Mouse (Mus musculus) right cerebral cortex, adult 2 months (tissue): ENCODE results near the gene Erich6b.

ENCODE experiments used
- DNase-seq, 2 experiments: peaks; one replicate each; pipeline ENCODE4 v3.0.0; 2021 to 2022; ENCODE audit warnings: low spot score in 2 of 2

The Erich6b gene

DNA sequence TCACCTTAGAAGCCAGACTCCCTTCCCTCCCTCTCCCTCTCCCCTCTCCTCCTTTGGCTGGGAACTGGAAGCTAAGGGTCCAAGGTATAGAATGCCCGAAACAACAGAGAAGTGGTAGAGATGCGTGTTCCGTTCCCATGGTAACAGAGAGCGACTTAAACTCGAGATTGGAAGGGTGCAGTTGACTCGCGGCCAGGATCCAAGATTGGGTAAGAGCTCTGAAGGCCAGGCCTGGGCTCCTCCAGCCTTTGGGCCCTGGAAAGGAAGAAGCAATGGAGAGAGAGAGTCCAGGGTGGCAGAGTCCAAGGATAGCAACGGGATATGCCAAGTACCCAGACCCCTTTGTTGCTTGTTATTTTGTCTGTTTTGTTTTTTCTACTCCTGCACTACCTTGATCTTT lies at the start of gene Erich6b:
Gene Erich6b, plus strand, starts transcription at position 180 of the 400 bp plus-strand sequence.
- no peak for DNase-seq

DNA sequence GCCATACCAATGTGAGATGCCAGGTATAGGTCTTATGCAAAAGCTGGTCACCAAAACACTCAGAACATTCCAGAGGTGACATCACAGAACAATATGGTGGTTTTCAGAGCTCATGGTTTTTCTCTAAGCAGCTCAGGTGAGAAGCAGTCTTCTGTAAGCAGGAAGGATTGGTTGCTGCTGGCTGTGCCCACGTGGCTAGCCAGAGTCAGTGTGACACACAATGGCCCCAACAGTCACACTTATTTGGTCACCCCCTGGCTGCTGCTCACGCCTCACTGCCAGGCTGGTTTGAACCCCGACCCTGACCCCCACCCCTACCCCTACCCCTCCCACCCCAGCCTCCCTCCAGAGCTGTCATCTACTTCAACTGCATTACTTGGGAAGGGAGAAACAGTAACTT lies 49.1 kb upstream of the Erich6b start, which contains the start of gene Spert:
Gene Spert, minus strand, starts transcription at position 139 of the 400 bp plus-strand sequence.
- DNase-seq: no peak

DNA sequence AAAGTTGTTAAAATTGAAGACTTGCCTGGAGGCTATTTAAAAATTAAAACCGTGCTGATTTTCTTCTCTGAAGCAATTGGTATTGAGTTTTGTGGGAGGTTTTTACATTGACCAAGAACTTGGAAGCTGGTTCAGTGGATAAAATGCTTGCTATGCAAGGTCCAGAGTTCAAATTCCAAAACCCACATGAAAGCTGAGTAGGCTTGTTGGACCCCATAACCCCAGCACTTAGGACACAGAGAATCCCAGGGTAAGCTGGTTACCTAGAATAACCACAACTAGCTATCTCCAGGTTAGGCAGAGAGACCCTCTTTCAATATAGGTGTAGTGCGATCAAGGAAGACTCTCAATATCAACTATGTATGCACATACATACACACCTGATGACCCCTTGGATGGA lies 32.9 kb upstream of the Erich6b start:
- DNase-seq: no peak

DNA sequence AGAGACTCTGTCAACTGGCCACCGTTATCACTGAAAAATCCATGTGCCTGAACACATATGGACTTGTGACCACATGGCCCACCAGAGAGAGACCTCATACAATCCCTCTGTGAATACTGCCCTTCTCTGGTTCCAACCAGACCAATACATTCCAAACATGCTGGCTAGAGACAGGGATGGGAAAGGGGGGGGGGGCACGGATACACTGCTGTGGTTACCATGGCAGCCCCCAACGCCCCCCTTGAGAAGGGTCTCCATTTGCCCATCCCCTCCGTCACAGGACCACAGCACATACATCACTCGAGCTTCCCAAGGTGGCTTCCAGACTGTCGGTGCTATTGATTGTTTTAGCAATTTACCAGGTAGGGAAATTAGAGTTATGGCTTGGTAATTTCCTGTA lies 25.7 kb upstream of the Erich6b start:
- no peak for DNase-seq

DNA sequence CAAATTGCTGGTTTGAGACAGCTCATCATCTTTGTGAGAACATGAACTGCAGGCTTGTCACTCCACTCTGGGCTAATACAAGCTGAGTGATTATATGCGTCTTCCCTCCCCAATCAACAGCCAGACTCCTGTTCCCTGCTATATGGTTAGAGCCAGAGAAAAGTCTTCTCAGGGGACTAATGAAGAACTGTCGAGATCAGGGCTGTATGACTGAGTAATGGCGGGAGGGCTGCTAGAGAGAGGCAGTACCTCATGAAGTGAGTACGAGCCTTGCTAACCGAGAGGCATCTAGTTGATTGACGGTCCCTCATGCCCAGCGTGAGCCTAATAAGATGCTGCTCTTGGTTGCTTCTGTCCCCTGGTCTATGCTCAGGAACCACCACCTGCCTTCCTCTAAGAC lies 19.1 kb upstream of the Erich6b start:
- DNase-seq: no peak

DNA sequence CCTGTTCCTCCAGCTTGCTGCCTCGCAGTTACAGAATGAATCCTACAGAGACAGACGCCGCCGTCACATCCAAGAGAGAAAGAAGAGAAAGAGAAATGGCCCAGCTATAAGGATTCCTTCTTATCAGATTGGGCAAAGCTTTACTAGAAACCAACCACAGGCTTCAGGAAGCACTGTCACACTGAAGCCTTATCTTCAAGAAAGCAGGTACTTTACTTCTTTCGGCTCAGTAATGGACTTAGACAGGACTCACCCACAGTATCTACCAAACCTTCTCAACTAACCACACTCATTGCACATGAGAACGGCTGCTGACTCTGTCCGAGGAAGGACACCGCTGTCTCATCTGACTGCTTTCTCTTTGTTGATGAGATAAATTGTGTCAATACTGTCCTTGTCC lies 13.2 kb upstream of the Erich6b start:
- DNase-seq: no peak

DNA sequence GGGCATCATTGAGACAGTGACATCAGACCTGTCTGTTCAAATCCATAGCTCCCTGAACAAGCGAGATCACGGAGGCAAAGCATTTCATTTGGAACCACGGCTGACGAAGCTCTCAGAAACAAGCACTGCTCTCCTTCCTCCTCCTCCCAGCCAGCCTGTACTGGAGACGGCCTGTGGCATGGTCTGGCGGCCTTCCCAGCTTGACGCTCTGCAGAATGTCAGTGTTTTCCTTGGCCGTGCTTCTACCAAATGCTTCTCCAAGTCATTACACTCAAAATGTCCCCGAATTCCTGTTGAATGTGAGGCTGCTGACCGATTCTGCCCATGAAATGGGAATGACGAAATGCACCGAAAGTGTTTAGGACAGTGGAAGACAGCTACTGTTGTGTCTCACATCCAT lies 6.7 kb upstream of the Erich6b start:
- DNase-seq: peak in 1 of 2 experiments; percentile 20

DNA sequence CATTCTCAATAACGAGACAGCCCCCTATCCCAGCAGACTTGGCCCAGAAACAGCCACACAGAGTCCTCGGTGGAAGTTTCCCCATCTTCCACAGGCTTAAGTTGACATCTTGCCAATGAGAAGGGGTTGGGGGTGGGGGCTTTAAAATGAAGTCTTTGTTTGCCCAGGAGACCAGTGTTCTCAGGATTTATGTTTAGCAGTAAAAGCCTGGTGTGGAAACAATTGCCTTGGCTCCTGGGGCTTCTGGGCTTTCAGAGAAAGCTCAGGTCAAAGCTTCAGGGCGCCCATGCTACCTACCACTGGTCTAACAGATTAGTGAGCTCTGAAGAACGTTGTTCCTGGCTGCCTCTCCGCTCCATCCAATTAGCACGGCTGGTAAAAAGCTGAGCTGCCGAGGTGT lies 6.0 kb upstream of the Erich6b start:
- DNase-seq: no peak

DNA sequence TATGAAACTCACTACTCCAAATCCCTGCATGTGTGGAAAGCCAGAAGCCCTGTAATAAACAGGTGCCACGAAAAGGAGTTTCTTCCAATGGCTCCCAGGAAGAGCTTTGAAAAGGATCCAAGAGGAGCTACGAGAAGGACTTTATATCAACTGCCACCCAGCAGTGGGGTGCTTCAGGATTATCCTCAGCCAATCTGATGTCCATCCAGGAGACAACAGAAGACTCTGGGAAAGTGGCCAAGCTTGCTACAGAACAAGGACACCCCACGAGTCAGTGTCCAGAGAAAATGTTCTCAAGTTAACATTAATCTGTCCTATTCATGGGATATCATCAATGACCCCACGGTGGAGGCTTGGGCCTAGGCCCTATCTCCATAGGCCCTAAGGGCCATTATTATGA lies 4.4 kb upstream of the Erich6b start:
- DNase-seq: no peak

DNA sequence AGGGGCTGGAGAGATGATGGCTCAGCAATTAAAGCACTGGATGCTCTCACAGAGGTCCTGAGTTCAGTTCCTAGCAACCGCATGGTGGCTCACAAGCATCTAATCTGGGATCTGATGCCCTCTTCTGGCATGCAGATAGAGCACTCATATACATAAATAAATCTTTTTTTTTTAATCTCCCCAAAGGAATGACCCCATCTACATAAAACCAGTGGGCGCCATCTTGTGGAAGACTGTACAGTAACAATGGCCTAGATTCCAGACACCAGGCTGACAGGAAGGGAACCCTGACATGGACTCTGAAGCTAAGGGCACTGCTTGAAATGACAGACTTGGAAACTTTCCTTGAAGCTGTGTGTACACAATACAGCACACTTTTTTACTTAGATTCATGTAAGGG lies 1.2 kb upstream of the Erich6b start:
- no peak for DNase-seq

DNA sequence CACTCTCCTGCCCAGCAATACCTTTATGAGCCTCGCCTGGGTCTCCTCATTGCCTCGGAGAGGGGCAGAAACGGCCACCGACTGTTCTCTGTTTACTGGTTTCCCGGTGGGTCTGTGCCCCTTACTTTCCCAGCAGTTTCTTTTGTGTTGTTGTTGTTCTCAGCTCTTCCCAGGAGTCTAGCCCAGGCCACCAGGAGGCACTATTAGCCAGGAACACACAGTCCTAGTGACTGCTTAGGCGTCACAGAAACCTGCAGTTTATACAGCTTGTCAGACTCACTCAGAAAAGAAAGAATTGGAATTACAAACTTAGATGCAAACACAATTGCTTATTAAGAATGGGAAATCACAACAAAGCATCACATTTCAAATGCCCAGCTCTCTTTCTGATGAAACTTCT lies 690 bp upstream of the Erich6b start:
- DNase-seq: no peak

DNA sequence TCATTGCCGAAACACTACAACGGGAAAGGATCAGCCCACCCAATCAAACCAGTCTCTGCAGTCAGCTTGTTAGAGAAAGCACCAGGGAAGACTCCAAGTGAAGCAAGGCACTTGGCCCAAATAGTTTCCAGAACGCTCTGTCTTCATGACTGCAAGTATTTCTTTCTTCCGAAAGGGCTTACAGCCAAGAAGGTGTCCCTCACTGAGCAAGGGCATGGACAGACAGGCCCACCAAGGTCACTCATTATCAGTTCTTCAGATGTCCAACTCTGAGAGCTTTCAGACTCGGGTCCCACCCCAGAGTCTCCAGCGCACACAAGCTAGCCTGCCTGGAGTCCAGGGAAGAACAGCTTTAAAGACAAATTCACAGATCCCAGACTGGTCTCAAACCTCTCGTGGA lies 3.4 kb downstream of the Erich6b start:
- no peak for DNase-seq

DNA sequence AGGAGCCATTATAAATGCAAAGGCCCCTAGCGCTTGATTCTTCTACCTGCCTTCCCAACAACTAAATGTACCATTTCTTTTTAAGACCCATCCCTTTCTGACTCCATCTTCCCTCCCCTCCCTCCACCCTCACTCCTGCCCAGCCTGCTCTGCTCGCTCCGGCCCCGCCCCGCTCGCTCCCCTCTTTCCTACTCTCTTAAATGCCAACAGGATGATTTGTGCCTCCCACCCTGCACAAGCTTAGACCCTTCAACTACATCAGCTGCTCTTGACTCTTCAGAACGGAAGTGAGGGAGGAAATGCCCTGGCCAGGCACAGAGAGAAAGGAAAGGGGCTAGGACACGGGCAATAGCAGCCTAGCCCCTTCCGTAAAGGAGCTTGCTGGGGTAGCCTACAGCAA lies 4.0 kb downstream of the Erich6b start:
- no peak for DNase-seq

DNA sequence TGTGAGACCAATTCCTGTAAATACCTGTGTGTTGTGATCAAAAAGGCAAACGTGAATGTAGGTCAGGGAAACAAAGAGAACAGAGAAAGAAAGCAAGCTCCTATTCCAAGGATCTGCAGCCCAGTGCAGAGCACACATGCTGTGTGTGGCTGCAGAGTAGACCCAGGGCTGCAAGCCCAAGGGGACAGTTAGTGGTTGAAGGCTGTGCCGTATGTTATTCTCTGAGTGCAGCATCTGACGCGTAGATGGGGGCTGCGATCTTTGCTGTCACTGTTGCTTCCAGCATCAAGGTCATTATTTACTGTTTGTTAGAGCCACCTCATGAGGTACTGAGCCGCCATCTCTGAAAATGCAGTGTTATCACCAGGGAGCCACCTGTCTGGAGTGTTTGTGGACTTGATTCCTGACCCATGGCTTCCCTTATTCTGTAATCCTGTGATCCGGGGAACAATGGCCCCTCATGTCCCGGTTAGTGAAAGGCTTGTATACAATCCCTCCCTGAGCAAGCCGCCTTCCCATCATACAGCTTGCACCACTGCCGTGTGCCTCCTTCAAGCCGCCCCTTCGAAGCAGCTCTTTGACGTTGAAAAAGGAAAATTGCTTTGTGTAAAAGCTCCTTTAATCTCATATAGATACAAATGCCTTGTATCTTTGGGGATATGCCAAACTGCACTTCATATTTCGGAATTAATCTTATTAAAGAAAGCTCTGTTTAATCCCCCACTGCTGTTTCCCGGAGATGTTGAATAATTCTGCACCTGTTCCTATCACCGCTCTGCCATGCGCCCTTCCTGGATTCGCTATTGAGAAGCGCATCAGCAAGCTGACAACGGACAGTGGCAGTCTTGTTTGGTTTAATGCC lies 5.1 kb downstream of the Erich6b start:
- DNase-seq: no peak

DNA sequence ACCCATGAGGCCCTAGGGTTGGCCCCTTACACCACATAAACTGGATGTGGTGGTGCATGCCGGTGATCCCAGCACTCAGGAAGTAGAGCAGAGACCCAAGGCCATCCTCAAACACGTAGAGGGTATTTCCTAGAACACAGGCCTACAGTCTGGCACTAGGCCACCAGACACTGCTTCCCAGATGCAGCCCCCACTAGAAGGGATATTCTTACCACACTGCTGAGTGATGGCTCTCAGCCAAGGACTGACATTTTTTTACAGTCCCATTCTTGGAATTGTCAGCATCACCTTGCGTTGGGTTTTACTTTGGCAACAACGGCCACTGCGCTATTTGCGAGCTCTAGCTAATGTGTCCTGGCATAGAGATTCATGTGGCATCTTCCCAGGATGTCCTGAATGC lies 18.9 kb downstream of the Erich6b start:
- DNase-seq: peak in 1 of 2 experiments; percentile 7

DNA sequence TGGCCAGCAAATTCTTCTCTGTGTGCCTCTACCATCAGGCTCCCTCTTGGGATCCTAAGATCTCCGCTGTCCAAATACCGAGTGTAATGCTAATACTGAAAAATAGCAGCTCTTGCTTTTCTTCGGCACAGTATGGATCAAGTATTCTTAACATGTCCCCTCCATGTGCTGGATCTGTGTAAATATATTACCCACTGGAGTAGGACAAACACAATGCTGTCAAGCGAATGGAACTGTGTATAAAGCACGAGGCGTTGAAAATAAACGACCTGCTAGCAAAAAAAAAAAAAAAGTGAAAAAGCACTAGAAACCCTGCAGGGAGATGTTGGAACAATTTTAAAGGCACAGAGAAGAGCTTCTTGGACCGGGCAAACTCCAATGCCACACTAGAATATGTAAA lies 19.5 kb downstream of the Erich6b start:
- DNase-seq: no peak

DNA sequence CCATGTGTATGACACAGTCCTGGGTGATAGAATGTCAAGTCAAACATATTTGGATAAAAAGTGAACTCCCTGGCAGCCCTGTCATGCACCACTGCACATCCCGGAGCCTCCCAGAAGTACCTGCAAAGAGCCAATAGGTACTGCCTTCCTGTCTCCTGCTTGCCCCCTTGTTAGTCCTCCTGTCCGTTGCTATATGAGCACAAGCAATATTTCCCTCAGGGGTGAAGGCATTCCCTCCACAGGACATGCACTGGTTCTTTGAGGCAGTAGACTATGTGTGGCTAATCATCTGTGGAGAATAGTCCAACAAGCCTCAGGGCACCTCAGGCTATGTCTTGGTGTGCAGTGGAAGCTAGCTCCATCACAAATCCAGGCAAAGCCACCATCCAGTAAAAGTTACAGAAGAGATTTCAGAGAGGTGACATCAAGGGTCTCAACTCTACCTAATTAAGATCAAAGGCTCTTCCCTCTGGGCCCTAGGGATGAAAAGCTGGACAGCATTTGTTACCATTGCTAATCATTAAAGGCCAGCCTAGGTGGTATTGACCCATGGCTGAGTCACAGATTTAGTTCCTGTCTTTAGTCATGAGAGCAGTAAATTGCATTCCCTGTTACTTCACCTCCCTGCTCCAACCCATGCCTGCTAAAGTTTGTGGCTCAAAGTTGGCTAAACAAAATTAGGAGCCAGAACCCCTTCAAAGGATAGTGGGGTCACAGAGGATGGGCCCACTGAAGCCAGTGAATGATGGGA lies 23.5 kb downstream of the Erich6b start:
- DNase-seq: no peak

DNA sequence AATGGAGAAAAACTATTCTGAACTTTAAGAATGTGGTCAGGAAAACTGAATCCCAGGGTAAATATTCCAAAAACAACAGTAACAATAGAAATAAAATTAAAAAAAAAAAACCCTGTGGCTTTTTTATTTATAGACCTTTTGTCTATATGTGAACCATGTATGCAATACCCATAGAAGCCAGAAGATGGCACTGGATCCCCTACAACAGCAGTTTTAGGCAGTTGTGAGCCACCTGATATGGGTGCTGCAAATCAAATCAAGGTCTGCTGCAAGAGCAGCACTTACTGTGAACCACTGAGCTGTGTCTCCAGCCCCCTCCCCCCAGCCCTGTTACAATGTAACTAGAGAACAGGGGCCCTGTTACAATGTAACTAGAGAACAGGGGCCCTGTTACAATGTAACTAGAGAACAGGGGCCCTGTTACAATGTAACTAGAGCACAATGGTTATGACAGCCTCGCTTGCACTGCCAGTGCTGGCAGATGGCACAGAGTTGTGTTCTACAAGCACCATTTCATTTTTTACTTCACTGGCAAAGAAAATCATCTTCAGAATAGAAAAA lies 27.1 kb downstream of the Erich6b start:
- no peak for DNase-seq

DNA sequence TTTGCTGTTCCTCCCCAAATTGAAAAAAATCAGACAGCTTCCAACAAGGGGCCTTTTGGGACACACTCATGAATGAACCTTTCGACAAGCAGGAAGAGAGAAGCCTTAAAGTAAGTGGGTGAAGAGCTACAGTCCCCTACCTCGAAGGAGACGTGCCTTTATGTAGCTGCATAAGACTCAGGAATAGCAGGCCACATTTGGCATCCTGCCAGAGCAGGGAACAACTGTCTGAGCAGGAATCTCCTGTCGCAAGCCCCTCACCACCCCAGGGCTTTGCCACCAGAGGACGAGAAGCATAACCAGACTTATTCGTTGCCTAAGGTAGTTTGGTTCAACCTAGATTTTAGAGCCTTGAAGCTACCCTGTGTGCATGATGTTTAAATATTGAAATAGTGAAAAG lies 34.3 kb downstream of the Erich6b start:
- DNase-seq: no peak

DNA sequence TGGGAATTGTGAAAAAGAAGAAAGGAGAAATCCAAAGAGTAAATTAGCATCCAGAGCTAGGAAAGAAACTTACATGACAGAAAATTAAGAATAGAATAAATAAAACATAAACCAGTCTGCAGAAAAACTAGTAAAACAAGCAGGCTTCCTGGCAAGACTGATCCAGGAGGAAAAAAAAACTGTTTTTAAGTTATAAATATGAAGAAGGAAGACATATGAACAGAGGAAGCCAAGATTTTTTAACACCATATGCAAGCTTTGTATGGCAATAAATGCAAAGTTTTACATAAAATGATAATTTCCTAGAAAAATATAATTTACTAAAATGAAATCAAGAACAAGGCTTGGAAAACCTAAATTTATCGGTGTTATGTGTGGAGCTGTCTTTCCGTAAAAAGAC lies 48.4 kb downstream of the Erich6b start:
- DNase-seq: no peak

DNA sequence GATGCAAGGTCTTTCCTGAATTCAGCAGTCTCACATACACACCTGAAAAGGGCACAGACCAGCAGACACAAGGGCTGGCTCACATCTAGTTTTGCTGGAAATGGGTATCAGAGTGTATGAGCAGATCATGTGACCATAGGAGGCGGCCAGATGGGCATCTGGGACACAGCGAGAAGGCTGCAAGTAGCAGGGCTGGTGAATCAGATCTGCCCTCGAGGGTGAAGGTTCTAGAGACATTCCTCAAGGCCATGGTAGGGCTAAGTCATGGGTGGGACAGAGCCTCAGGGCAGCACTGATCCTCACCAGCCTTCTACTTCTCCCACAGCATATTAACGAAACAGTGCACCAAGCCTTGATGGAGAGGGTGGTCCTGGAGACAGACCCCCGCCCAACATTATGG lies 54.0 kb downstream of the Erich6b start:
- no peak for DNase-seq

DNA sequence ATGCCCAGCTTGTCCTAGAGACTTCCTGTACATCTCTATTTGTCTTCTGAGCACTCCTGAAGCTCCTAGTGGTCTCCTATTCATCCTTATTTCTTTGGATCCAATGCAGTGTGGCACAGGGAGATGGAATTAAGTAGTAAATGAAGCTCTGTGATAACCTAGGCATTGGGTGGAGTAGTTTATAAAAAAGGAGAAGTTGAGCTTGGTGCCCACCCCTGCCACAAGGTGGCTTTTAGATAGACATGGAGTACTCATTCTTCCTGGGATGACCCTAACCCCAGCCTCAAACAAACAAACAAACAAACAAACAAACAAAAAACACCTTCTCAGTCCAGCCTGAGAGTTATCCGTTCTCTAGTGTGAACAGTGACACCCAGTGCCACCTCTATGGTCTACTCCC lies 55.9 kb downstream of the Erich6b start:
- no peak for DNase-seq

DNA sequence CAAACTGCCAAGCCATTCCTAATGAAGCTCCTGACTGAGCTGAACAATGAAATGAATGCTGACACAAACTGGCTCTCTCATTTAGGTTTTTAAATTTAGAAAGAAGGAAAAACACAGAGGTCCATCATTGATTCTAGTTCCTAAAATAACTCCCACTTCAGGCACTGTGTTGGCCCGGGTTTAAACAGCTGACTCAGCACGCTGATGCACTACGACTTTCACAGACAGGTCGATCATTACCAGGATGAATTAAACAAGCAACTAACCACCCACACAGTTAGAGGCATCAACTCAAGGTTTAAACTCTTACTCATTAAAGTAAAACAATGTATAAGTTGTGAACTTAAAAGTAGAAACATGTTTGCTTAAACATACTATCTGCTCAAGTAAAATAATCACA lies 64.6 kb downstream of the Erich6b start:
- no peak for DNase-seq
